Mouse (Mus musculus) testis, adult 2 months (tissue): Measurements from ENCODE around the gene Ubap1. TPM values are rescaled to one million over a fixed set of nuclear protein-coding genes. Genes with fewer than 3 reads are reported as not detected.

ENCODE experiments used
- H3K27ac ChIP-seq: fragments of 200-500 bp; 2 replicates; pipeline ENCODE4 v1.5.1; 2012; ENCODE audit warnings: low read depth, low read length; ENCODE audit not compliant: control insufficient read depth, insufficient read depth
- H3K27me3 ChIP-seq: fragments of 200-500 bp; 2 replicates; pipeline ENCODE4 v1.6.1; 2012; ENCODE audit warnings: mild to moderate bottlenecking, low read length, moderate library complexity; ENCODE audit not compliant: control insufficient read depth, insufficient read depth
- H3K36me3 ChIP-seq: fragments of 200-500 bp; 2 replicates; pipeline ENCODE4 v1.6.1; 2012; ENCODE audit warnings: mild to moderate bottlenecking, low read length; ENCODE audit not compliant: control insufficient read depth, insufficient read depth
- H3K4me1 ChIP-seq: fragments of 200-500 bp; 2 replicates; pipeline ENCODE4 v1.6.1; 2012; ENCODE audit warnings: low read length; ENCODE audit not compliant: control insufficient read depth, insufficient read depth
- H3K4me3 ChIP-seq: fragments of 200-500 bp; 2 replicates; pipeline ENCODE4 v1.5.1; 2012; ENCODE audit warnings: low read depth, mild to moderate bottlenecking, low read length, moderate library complexity, mixed read lengths; ENCODE audit not compliant: control insufficient read depth
- CTCF ChIP-seq: fragments of 200-500 bp; IDR thresholded peaks from 2 replicates; pipeline ENCODE4 v1.5.1; 2012; ENCODE audit warnings: low read depth, mild to moderate bottlenecking, inconsistent platforms, low read length, moderate library complexity; ENCODE audit not compliant: control insufficient read depth, insufficient read depth, insufficient replicate concordance
- POLR2A ChIP-seq: fragments of 200-500 bp; IDR thresholded peaks from 2 replicates; pipeline ENCODE4 v1.6.1; 2012; ENCODE audit warnings: low read depth, mild to moderate bottlenecking, inconsistent platforms, low read length, moderate library complexity; ENCODE audit not compliant: control insufficient read depth
- polyA plus RNA-seq: library from polyadenylated mRNA; depleted of rRNA; stranded (reverse); fragments of >200 nt; gene quantifications from 2 replicates; pipeline ENCODE4 v1.2.3, GENCODE M21; 2012

Ubap1 gene
- polyA plus RNA-seq, 1 experiment = 47.8 TPM

DNA sequence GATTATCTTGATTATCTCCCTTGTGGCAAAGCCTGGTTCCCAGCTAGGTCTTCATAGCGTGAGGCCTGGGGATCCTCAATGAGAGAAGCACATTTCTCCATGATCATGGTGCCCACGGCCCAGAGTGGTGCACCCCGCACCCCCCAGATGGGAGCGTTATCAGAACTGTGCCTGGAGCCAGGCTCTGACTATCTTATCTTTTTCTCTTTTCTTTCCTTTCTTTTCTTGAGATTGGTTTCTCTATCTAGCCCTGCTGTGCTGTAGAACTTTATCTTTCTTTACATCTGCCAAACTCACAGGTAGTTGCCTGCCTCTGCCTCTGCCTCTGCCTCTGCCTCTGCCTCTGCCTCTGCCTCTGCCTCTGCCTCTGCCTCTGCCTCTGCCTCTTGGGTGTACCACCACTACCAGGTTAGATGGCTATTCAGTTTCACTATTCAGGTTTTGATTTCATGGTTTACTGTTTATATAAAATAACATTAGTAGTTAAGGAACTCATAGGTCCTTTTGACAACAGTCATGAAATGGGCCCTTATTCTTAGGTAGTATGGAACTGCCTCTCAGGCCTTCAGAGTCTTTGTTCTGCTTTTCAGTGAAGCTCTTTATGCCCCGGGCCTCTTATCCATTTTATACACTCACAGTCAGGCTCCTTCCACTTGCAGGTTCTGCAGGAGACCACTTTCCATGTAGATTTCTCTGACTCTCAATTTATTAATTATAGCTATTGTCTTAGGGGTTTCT is 32.6 kb downstream of the Ubap1 start:
- Histone ChIP-seq H3K27me3 (no peaks in the 10 kb centered on the region), H3K27ac (no peak overlapping the region), H3K4me3 (no peak overlapping the region), H3K4me1 (no peaks in the 10 kb centered on the region), H3K36me3 (no peaks in the 10 kb centered on the region; the same call in 1 of the 2 replicates)
- no peak for TF ChIP-seq POLR2A
- no peak for TF ChIP-seq CTCF

GRCm38 (mm10) chr4:41386412-41386975 is 37.7 kb downstream of the Ubap1 start:
- Histone ChIP-seq H3K27me3 (no peaks in the 10 kb centered on the region), H3K36me3 (no peaks in the 10 kb centered on the region; the same call in 1 of the 2 replicates), H3K27ac (no peak overlapping the region), H3K4me1 (no peaks in the 10 kb centered on the region), H3K4me3 (no peak overlapping the region)
- TF ChIP-seq POLR2A (no peak), CTCF (no peak)

DNA sequence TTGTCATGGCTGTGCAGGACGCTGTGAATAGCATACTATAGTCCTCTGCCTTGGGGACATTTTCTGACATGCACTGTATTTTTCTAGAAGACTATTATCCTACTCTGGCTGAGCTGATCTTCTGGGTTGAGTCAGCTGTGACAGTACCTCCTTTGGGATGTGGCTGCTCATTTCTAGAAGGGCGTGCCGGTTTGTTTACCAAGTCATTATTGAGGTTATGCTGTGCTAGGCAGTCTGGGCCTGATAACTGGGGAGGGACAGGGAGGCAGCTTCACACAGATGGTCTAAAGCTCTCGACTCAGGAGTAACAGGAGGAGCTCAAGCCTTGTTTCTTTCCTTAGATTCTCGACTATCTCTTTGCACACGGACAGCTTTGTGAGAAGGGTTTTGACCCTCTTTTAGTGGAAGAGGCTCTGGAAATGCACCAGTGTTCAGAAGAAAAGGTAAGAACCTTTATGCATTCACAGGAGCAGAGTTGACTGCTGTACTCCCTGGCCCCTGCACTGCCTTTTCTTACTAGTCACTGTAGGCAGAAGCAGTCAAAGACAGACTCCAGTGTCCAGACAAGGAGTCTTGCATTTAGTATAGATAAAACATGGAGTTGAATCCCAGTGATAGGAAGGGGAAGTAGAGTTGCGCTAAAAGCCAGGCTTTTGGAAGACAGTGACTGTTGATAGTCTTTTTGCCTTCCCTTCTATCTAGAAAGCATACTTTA is 39.1 kb downstream of the Ubap1 start:
- Histone ChIP-seq H3K27me3 (no peaks in the 10 kb centered on the region), H3K27ac (no peak overlapping the region), H3K36me3 (no peaks in the 10 kb centered on the region; the same call in 1 of the 2 replicates), H3K4me3 (no peak overlapping the region), H3K4me1 (no peaks in the 10 kb centered on the region)
- TF ChIP-seq CTCF = no peak
- TF ChIP-seq POLR2A = no peak

GRCm38 (mm10) chr4:41388616-41389015 is 39.8 kb downstream of the Ubap1 start:
- TF ChIP-seq CTCF (no peak), POLR2A (no peak)
- H3K27ac ChIP-seq = no peak overlapping the region
- H3K36me3 ChIP-seq = no peaks in the 10 kb centered on the region; the same call in 1 of the 2 replicates
- H3K4me1 ChIP-seq = no peaks in the 10 kb centered on the region
- H3K4me3 ChIP-seq = no peak overlapping the region
- H3K27me3 ChIP-seq = no peaks in the 10 kb centered on the region

DNA sequence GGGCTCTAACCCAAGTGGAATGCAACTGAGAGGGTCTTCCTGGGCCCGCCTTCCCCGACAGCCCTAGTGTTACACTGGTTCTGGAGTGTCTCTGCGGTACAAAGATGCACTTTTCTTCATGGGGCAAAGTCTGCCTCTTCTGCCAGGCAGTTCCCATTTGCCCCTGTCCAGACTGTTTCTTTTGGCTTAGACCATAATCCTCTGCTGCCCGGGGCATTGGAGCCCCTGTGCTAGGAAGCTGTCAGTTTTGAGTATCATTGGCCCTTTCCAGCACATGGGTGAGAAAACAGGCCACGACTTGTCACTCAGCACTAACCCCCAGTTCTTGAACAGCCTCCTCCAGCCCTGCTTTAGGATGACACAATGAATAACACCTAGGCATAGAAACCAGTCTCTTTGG is 40.4 kb downstream of the Ubap1 start:
- no peaks in the 10 kb centered on the region; the same call in 1 of the 2 replicates for H3K36me3 ChIP-seq

DNA sequence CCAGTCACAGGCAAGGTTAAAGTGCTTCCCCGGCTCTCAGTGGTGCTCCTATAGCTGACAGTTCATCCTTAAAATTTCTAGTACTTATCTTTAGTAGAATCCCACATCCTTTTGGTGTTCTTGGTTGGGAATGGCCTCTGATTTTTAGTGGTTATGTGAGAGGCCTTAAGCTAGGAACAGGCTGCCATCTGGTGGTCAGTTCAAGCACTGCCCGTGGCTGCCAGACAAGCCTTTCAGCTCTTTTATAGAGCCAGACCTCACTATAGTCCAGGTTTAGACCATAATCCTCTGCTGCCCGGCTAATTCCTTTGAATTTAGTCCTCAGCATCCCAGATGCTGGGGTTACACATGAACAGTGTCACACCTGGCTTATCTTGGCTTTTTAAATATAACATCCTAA is 41.3 kb downstream of the Ubap1 start:
- no peaks in the 10 kb centered on the region; the same call in 1 of the 2 replicates for H3K36me3 ChIP-seq
- no peak overlapping the region for H3K27ac ChIP-seq
- no peaks in the 10 kb centered on the region for H3K27me3 ChIP-seq
- TF ChIP-seq CTCF (peak; percentile 65; the same call in 1 of the 2 replicates), POLR2A (no peak)
- H3K4me3 ChIP-seq = no peak overlapping the region
- H3K4me1 ChIP-seq = no peaks in the 10 kb centered on the region

More for the DNA sequence above, 40.4 kb downstream of the Ubap1 start:
- no peaks in the 10 kb centered on the region for H3K4me1 ChIP-seq
- TF ChIP-seq CTCF (no peak), POLR2A (no peak)
- H3K4me3 ChIP-seq = no peak overlapping the region
- no peaks in the 10 kb centered on the region for H3K27me3 ChIP-seq
- no peak overlapping the region for H3K27ac ChIP-seq

- TF ChIP-seq POLR2A (no peak), CTCF (no peak)
- H3K4me3 ChIP-seq = no peak overlapping the region
- no peaks in the 10 kb centered on the region; the same call in 1 of the 2 replicates for H3K36me3 ChIP-seq
- H3K27me3 ChIP-seq = no peaks in the 10 kb centered on the region
- no peaks in the 10 kb centered on the region for H3K4me1 ChIP-seq
- no peak overlapping the region for H3K27ac ChIP-seq
These were observed 42.2 kb downstream of the Ubap1 start for GRCm38 (mm10) chr4:41391015-41391414.
